8 mouse cellular contexts compared by ENCODE assay signal in the genomic region with DNA sequence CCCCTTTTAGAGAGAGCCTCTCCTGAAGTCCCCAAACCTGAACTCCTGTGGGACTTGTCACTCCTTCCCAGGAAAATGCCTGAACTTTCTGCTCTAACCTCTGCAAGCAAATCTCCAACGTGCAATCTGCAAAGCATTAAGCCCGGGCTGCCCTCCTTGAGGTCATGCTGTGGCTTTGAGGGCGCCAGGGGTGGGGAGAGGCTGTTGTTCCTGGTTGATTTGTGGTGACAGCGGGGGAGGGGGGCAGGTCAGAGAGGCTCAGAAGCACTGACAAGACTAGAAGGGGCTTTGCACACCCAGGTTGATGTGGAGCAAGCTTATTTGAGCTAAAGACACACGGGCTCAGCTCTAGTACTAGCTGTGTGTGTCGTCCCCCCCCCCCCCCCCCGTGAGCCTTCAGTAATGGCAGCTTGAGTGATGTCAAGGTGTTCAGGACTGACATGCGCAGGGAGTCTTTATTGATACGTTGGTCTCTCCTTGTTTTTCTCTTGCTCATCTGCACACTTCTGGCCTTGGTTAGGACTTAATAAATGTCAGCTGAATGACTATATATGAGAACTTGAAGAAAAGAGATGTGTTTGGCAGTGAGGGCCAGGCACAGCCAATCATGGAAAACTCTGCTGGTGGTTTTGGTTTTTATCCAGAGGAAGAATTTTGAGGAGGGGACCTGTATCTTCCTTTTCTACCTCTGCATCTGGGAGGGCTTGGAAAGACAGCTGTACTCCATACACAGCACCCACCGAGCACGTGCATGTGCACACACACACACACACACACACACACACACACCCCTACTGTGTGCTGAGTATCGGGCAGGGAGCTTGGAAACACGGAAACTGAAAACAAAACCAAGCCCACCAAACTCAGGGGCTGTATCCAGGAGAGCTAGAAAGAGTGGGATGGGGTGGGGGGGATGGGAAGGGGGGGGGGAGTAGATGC. TPM values are rescaled to one million over a fixed set of nuclear protein-coding genes. Genes with fewer than 3 reads are reported as not detected.
A peak's percentile ranks its signal among the peaks of the same experiment; 100 is the strongest.
DNase-seq lines count a peak whose midpoint lies in the region; ATAC-seq lines count a peak whose summit lies in the region.
"Had no signal": no experiment of that assay in that cellular context is flagged by ENCODE, and none has a peak within 500 bp of the region (broad histone marks: within the 10 kb centered on the region; RNA-seq: fewer than 3 reads in every experiment).

No protein-coding gene starts in this region.

- no peaks in the 10 kb centered on the region for H3K36me3 ChIP-seq in intestine, embryonic 16.5 days (ENCODE audit: control insufficient read depth, insufficient read depth, low read length)
- no peaks in the 10 kb centered on the region for H3K36me3 ChIP-seq in midbrain, embryonic 16.5 days (ENCODE audit: control insufficient read depth, insufficient read depth, low read length)

- H3K9me3 ChIP-seq in intestine, embryonic 16.5 days (ENCODE audit: control insufficient read depth, low read length), result no peaks in the 10 kb centered on the region
- H3K9me3 ChIP-seq in midbrain, embryonic 16.5 days (replicated peaks; ENCODE audit: control insufficient read depth, low read length, poor library complexity, severe bottlenecking), result no peaks in the 10 kb centered on the region

- no peak overlapping the region for H3K27ac ChIP-seq in intestine, embryonic 16.5 days (ENCODE audit: low read length)
- H3K27ac ChIP-seq in midbrain, embryonic 16.5 days (ENCODE audit: low read length), result peak overlapping the region; percentile 87

- H3K4me2 ChIP-seq in intestine, embryonic 16.5 days (ENCODE audit: low read depth, low read length), result peak overlapping the region; percentile 38
- H3K4me2 ChIP-seq in midbrain, embryonic 16.5 days (ENCODE audit: low read length), result peak overlapping the region; percentile 63

- DNase-seq in 3T3-L1 (ENCODE audit: low read depth, low spot score), result peak; percentile 63
- DNase-seq in B cell, adult 2 months, result peak; percentile 8
- DNase-seq in embryo, embryonic 9.5 days (ENCODE audit: extremely low spot score), result peak; percentile 93
- no peak for DNase-seq in left cerebral cortex, adult 8-10 months (ENCODE audit: low spot score in 2 of 2)

- ATAC-seq in intestine, embryonic 16.5 days, result 0 out of 2 replicates have a peak, but pooled peaks have one; percentile 23
- peak; percentile 23; the same call in 1 of the 2 replicates for ATAC-seq in midbrain, embryonic 16.5 days
- ATAC-seq in inflammation-experienced regulatory T-cells, adult 6 months, result no peak

- no peak overlapping the region for H3K4me3 ChIP-seq in intestine, embryonic 16.5 days (ENCODE audit: low read length)
- peak overlapping the region; percentile 19 for H3K4me3 ChIP-seq in midbrain, embryonic 16.5 days (ENCODE audit: low read depth, low read length)

- H3K4me1 ChIP-seq in intestine, embryonic 16.5 days (ENCODE audit: control insufficient read depth, insufficient read depth, low read length), result peaks cover 22% of the 10 kb centered on the region
- H3K4me1 ChIP-seq in midbrain, embryonic 16.5 days (ENCODE audit: control insufficient read depth, insufficient read depth, low read length), result peaks cover 32% of the 10 kb centered on the region

- H3K27me3 ChIP-seq in intestine, embryonic 16.5 days (replicated peaks; ENCODE audit: control insufficient read depth, insufficient read depth, low read length), result no peaks in the 10 kb centered on the region
- no peaks in the 10 kb centered on the region for H3K27me3 ChIP-seq in midbrain, embryonic 16.5 days (ENCODE audit: control insufficient read depth, insufficient read depth, low read depth, low read length)

- WGBS in intestine, embryonic 16.5 days, result 17% methylated on average over 13 of the region's 13 CpGs
- WGBS in midbrain, embryonic 16.5 days, result 4% methylated on average over 13 of the region's 13 CpGs

- peak overlapping the region; percentile 52 for H3K9ac ChIP-seq in intestine, embryonic 16.5 days (ENCODE audit: low read depth, low read length)
- no peak overlapping the region for H3K9ac ChIP-seq in midbrain, embryonic 16.5 days (ENCODE audit: low read depth, low read length)

RNA-seq across cellular contexts. Expression of a gene that starts 6.5 kb away (rescaled TPM):
- polyA plus RNA-seq in intestine, embryonic 16.5 days (2015; fragmentation: Nextera tagmentation; extraction: Ambion mirVana), result not detected in 2 replicates
- not detected in 2 replicates for polyA plus RNA-seq in midbrain, embryonic 16.5 days (2015; fragmentation: Nextera tagmentation; extraction: Ambion mirVana)
- total RNA-seq in left cerebral cortex, adult 8-10 months (2022), result not detected
- polyA plus RNA-seq in inflammation-experienced regulatory T-cells, adult 6 months (2017; shearing (Covaris generic)), result not detected

RNA-seq across cellular contexts. Expression of a gene that starts 21.7 kb away (rescaled TPM):
- 358 and 408 TPM in 2 replicates for polyA plus RNA-seq in intestine, embryonic 16.5 days (2015; fragmentation: Nextera tagmentation; extraction: Ambion mirVana)
- 0.90 and 0.91 TPM in 2 replicates for polyA plus RNA-seq in midbrain, embryonic 16.5 days (2015; fragmentation: Nextera tagmentation; extraction: Ambion mirVana)
- not detected for total RNA-seq in left cerebral cortex, adult 8-10 months (2022)
- polyA plus RNA-seq in inflammation-experienced regulatory T-cells, adult 6 months (2017; shearing (Covaris generic)), result not detected

RNA-seq across cellular contexts. Expression of a gene that starts 49.1 kb away (rescaled TPM):
- polyA plus RNA-seq in intestine, embryonic 16.5 days (2015; fragmentation: Nextera tagmentation; extraction: Ambion mirVana), result 0.39 and 0.58 TPM in 2 replicates
- 1.0 and 1.4 TPM in 2 replicates for polyA plus RNA-seq in midbrain, embryonic 16.5 days (2015; fragmentation: Nextera tagmentation; extraction: Ambion mirVana)
- total RNA-seq in left cerebral cortex, adult 8-10 months (2022), result under 1 TPM; 0.17 to 0.39 (median 0.18) TPM
- polyA plus RNA-seq in inflammation-experienced regulatory T-cells, adult 6 months (2017; shearing (Covaris generic)), result not detected
- polyA plus RNA-seq: gonadal fat pad, adult 2 months had no signal

Comparison
In these comparisons a context has a peak if more than half of its experiments do, and no peak if none do; other contexts are left out.
1. DNase-seq: peak in 3T3-L1 (single experiment), B cell, adult 2 months (2 of 2) and embryo, embryonic 9.5 days (single experiment); none in left cerebral cortex, adult 8-10 months (0 of 2).
2. RNA of a gene that starts 21.7 kb away (polyA plus RNA-seq): 358 to 408 TPM in intestine, embryonic 16.5 days; 0.90 to 0.91 TPM in midbrain, embryonic 16.5 days and not detected in inflammation-experienced regulatory T-cells, adult 6 months; every median in the first group is over 100 times any median in the second.